Mouse (Mus musculus): ENCODE results near the gene Gopc.

- TF ChIP-seq POLR2A (IDR thresholded peaks at IDR 0.05; ENCODE audit: control insufficient read depth, low read depth, low read length), result no peak; the same call in 1 of the 2 replicates
- TF ChIP-seq CTCF (IDR thresholded peaks at IDR 0.05; ENCODE audit: control insufficient read depth, insufficient read depth, insufficient replicate concordance, low read depth, low read length), result no peak
Observed at GRCm38 (mm10) chr10:52381845-52382591, at the start of gene Gopc.
